Mouse (Mus musculus): ENCODE data around the gene Dnttip2.
"Not testable (repeated sequence)": the region's sequence is repeated elsewhere in the genome, so short reads cannot be mapped to it uniquely, and the experiment has no call there.

Gene Dnttip2

GRCm38 (mm10) chr3:122274241-122275024, at the start of gene Dnttip2:
Gene Dnttip2 (plus strand): TSS chr3:122274388.
- DNase-seq (ENCODE audit: low spot score), result peak; percentile 86

GRCm38 (mm10) chr3:122226972-122227371, 47.2 kb upstream of the Dnttip2 start:
- not testable (repeated sequence) for DNase-seq (ENCODE audit: low spot score)

- DNase-seq (ENCODE audit: low spot score), result no peak
Observed at GRCm38 (mm10) chr3:122235772-122236171, 38.4 kb upstream of the Dnttip2 start.

GRCm38 (mm10) chr3:122242876-122243275, 31.3 kb upstream of the Dnttip2 start:
- no peak for DNase-seq (ENCODE audit: low spot score)

GRCm38 (mm10) chr3:122243416-122244167, 30.6 kb upstream of the Dnttip2 start:
- DNase-seq (ENCODE audit: low spot score), result no peak

- DNase-seq (ENCODE audit: low spot score), result no peak
Observed at GRCm38 (mm10) chr3:122244759-122245158, 29.4 kb upstream of the Dnttip2 start.

GRCm38 (mm10) chr3:122245215-122245877, 28.8 kb upstream of the Dnttip2 start, which contains the start of gene Gclm:
Gene Gclm (plus strand): TSS chr3:122245557.
- peak; percentile 91 for DNase-seq (ENCODE audit: low spot score)

GRCm38 (mm10) chr3:122245878-122246332, 28.3 kb upstream of the Dnttip2 start:
- DNase-seq (ENCODE audit: low spot score), result no peak

GRCm38 (mm10) chr3:122246406-122246805, 27.8 kb upstream of the Dnttip2 start:
- no peak for DNase-seq (ENCODE audit: low spot score)

GRCm38 (mm10) chr3:122246986-122247767, 27.0 kb upstream of the Dnttip2 start:
- no peak for DNase-seq (ENCODE audit: low spot score)

- DNase-seq (ENCODE audit: low spot score), result no peak
Observed at GRCm38 (mm10) chr3:122247768-122248100, 26.5 kb upstream of the Dnttip2 start.

- no peak for DNase-seq (ENCODE audit: low spot score)
Observed at GRCm38 (mm10) chr3:122252466-122253253, 21.5 kb upstream of the Dnttip2 start.

GRCm38 (mm10) chr3:122254050-122254449, 20.1 kb upstream of the Dnttip2 start:
- not testable (repeated sequence) for DNase-seq (ENCODE audit: low spot score)

GRCm38 (mm10) chr3:122269986-122270385, 4.2 kb upstream of the Dnttip2 start:
- DNase-seq (ENCODE audit: low spot score), result no peak

- DNase-seq (ENCODE audit: low spot score), result not testable (repeated sequence)
Observed at GRCm38 (mm10) chr3:122272565-122272964, 1.6 kb upstream of the Dnttip2 start.

- no peak for DNase-seq (ENCODE audit: low spot score)
Observed at GRCm38 (mm10) chr3:122273407-122274240, 564 bp upstream of the Dnttip2 start.

GRCm38 (mm10) chr3:122275111-122275510, 923 bp downstream of the Dnttip2 start:
- DNase-seq (ENCODE audit: low spot score), result no peak

- DNase-seq (ENCODE audit: low spot score), result no peak
Observed at GRCm38 (mm10) chr3:122287195-122287594, 13.0 kb downstream of the Dnttip2 start.

GRCm38 (mm10) chr3:122288613-122289195, 14.5 kb downstream of the Dnttip2 start:
- no peak for DNase-seq (ENCODE audit: low spot score)

GRCm38 (mm10) chr3:122289344-122289743, 15.2 kb downstream of the Dnttip2 start:
- DNase-seq (ENCODE audit: low spot score), result not testable (repeated sequence)
